Mouse (Mus musculus) myocyte (in vitro differentiated cells): Measurements from ENCODE around the gene Shisa7.

Source experiments
- CEBPB ChIP-seq: IDR thresholded peaks from 2 replicates; pipeline ENCODE4 v1.6.1; 2011; ENCODE audit warnings: mild to moderate bottlenecking, moderate library complexity; ENCODE audit not compliant: poor library complexity, insufficient read depth, severe bottlenecking
- MAX ChIP-seq: IDR thresholded peaks from one replicate; pipeline ENCODE4 v1.6.1; 2011; ENCODE audit warnings: low read depth, mild to moderate bottlenecking, control low read depth
- POLR2A ChIP-seq: IDR thresholded peaks from one replicate; pipeline ENCODE4 v1.6.1; 2011; ENCODE audit warnings: low read depth, mild to moderate bottlenecking, control low read depth, moderate library complexity; ENCODE audit not compliant: insufficient read length
- REST ChIP-seq: IDR thresholded peaks from one replicate; pipeline ENCODE4 v1.6.1; 2011; ENCODE audit warnings: mild to moderate bottlenecking, control low read depth, moderate library complexity; ENCODE audit not compliant: insufficient read depth, insufficient read length
- USF1 ChIP-seq: IDR thresholded peaks from one replicate; pipeline ENCODE4 v1.6.1; 2011; ENCODE audit warnings: low read depth, mild to moderate bottlenecking, control low read depth, moderate library complexity

DNA sequence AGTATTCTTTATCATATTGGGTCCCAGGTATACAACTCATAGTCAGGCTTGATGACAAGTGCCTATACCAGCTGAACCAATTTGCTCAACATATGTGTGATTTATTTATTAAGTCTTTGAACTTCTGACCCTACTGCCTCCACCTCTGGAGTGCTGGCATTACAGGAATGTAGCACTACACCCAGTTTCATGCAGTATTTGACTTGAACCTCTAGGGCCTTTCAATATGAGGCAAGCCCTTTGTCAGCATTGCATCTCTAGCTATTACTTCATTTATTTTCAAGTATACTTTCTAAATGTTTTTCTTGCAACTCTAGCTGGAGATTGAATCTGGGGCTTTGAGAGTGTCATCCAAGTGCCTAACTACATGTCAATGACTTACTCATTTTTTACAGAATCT lies 42.2 kb downstream of the Shisa7 start:
- TF ChIP-seq POLR2A (no peak), REST (no peak), USF1 (no peak), MAX (no peak), CEBPB (no peak)
